Mouse (Mus musculus): ENCODE data around the gene Nrbp1. TPM values are rescaled to one million over a fixed set of nuclear protein-coding genes. Genes with fewer than 3 reads are reported as not detected.
A peak's percentile ranks its signal among the peaks of the same experiment; 100 is the strongest.

Gene Nrbp1
- polyA plus RNA-seq, 1 experiment from 2014 or later: 96.4 TPM

- H3K9ac ChIP-seq (ENCODE audit: low read depth, low read length): no peak overlapping the region
- H3K27me3 ChIP-seq (replicated peaks; ENCODE audit: control insufficient read depth, insufficient read depth, low read length): no peaks in the 10 kb centered on the region
- WGBS: 79% methylated on average over 16 of the region's 16 CpGs
- H3K4me2 ChIP-seq (replicated peaks; ENCODE audit: low read depth): peak overlapping the region; percentile 77
- no peak for ATAC-seq
- H3K36me3 ChIP-seq (ENCODE audit: control insufficient read depth, insufficient read depth): peaks cover 65% of the 10 kb centered on the region
- no peaks in the 10 kb centered on the region; the same call in 1 of the 2 replicates for H3K4me1 ChIP-seq (replicated peaks; ENCODE audit: control insufficient read depth, insufficient read depth, low read length)
- TF ChIP-seq CTCF (IDR thresholded peaks at IDR 0.05; ENCODE audit: low read depth): no peak
- no peaks in the 10 kb centered on the region for H3K9me3 ChIP-seq (ENCODE audit: control insufficient read depth)
- H3K27ac ChIP-seq (ENCODE audit: low read depth, low read length): peak overlapping the region; percentile 96; the same call in 1 of the 2 replicates
- H3K4me3 ChIP-seq (ENCODE audit: low read depth, low read length): peak overlapping the region; percentile 76; the same call in 1 of the 2 replicates
Measured at GRCm38 (mm10) chr5:31194486-31195485, 45.9 kb upstream of the Nrbp1 start.

DNA sequence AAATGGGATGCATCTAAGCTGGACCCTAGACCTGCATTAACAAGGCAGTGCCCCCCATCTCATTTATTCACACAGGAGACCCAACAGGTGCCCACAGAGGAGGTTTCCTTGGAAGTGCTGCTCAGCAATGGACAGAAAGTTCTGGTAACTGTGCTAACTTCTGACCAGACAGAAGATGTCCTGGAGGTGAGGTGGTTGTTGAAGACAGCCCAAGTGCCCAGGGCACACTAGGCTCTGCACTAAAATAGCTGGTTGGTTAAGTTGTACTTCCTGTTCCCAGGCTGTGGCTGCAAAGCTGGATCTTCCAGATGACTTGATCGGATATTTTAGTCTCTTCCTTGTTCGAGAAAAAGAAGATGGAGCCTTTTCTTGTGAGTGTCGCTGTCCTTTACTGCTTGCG, 45.0 kb upstream of the Nrbp1 start:
- H3K27ac ChIP-seq (ENCODE audit: low read depth, low read length): peak overlapping the region; percentile 96; the same call in 1 of the 2 replicates
- H3K9me3 ChIP-seq (ENCODE audit: control insufficient read depth): no peaks in the 10 kb centered on the region; the same call in 1 of the 2 replicates
- no peak for TF ChIP-seq CTCF (IDR thresholded peaks at IDR 0.05; ENCODE audit: low read depth)
- H3K4me1 ChIP-seq (replicated peaks; ENCODE audit: control insufficient read depth, insufficient read depth, low read length): no peaks in the 10 kb centered on the region; the same call in 1 of the 2 replicates
- 90% methylated on average over 4 of the region's 4 CpGs for WGBS
- no peaks in the 10 kb centered on the region for H3K27me3 ChIP-seq (replicated peaks; ENCODE audit: control insufficient read depth, insufficient read depth, low read length)
- no peak overlapping the region for H3K4me3 ChIP-seq (ENCODE audit: low read depth, low read length)
- H3K9ac ChIP-seq (ENCODE audit: low read depth, low read length): no peak overlapping the region
- peaks cover 64% of the 10 kb centered on the region for H3K36me3 ChIP-seq (ENCODE audit: control insufficient read depth, insufficient read depth)
- H3K4me2 ChIP-seq (replicated peaks; ENCODE audit: low read depth): no peak overlapping the region
- no peak for ATAC-seq

GRCm38 (mm10) chr5:31196207-31196606, 44.5 kb upstream of the Nrbp1 start:
- Histone ChIP-seq H3K9me3 (ENCODE audit: control insufficient read depth) (no peaks in the 10 kb centered on the region; the same call in 1 of the 2 replicates), H3K4me1 (replicated peaks; ENCODE audit: control insufficient read depth, insufficient read depth, low read length) (no peaks in the 10 kb centered on the region; the same call in 1 of the 2 replicates), H3K4me2 (replicated peaks; ENCODE audit: low read depth) (no peak overlapping the region), H3K27me3 (replicated peaks; ENCODE audit: control insufficient read depth, insufficient read depth, low read length) (no peaks in the 10 kb centered on the region), H3K27ac (ENCODE audit: low read depth, low read length) (peak overlapping the region; percentile 5; the same call in 1 of the 2 replicates), H3K36me3 (ENCODE audit: control insufficient read depth, insufficient read depth) (peaks cover 62% of the 10 kb centered on the region), H3K9ac (ENCODE audit: low read depth, low read length) (no peak overlapping the region), H3K4me3 (ENCODE audit: low read depth, low read length) (no peak overlapping the region)
- ATAC-seq: no peak
- 85% methylated on average over 10 of the region's 10 CpGs for WGBS
- TF ChIP-seq CTCF (IDR thresholded peaks at IDR 0.05; ENCODE audit: low read depth): no peak

DNA sequence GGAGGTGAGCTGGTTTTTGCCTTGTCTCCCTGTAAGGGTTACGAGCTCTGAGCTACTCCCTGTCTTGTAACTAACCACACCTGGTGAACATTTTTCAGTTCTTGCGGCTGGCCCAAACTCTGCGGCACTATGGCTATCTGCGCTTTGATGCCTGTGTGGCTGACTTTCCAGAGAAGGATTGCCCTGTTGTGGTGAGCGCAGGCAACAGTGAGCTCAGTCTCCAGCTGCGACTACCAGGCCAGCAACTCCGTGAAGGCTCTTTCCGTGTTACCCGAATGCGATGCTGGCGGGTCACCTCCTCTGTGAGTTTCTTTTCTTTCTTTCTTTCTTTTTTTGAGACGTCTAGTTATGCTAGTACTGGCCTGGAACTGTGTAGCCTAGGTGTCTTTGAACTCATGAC, 43.6 kb upstream of the Nrbp1 start:
- Histone ChIP-seq H3K4me1 (replicated peaks; ENCODE audit: control insufficient read depth, insufficient read depth, low read length) (no peaks in the 10 kb centered on the region), H3K9ac (ENCODE audit: low read depth, low read length) (no peak overlapping the region), H3K9me3 (ENCODE audit: control insufficient read depth) (no peaks in the 10 kb centered on the region; the same call in 1 of the 2 replicates), H3K4me3 (ENCODE audit: low read depth, low read length) (no peak overlapping the region), H3K4me2 (replicated peaks; ENCODE audit: low read depth) (no peak overlapping the region), H3K27ac (ENCODE audit: low read depth, low read length) (no peak overlapping the region), H3K27me3 (replicated peaks; ENCODE audit: control insufficient read depth, insufficient read depth, low read length) (no peaks in the 10 kb centered on the region), H3K36me3 (ENCODE audit: control insufficient read depth, insufficient read depth) (peaks cover 62% of the 10 kb centered on the region)
- no peak for TF ChIP-seq CTCF (IDR thresholded peaks at IDR 0.05; ENCODE audit: low read depth)
- no peak for ATAC-seq
- WGBS: 91% methylated on average over 12 of the region's 12 CpGs

GRCm38 (mm10) chr5:31198170-31198569, 42.5 kb upstream of the Nrbp1 start:
- Histone ChIP-seq H3K27ac (ENCODE audit: low read depth, low read length) (peak overlapping the region; percentile 35; the same call in 1 of the 2 replicates), H3K36me3 (ENCODE audit: control insufficient read depth, insufficient read depth) (peaks cover 62% of the 10 kb centered on the region), H3K27me3 (replicated peaks; ENCODE audit: control insufficient read depth, insufficient read depth, low read length) (no peaks in the 10 kb centered on the region), H3K9ac (ENCODE audit: low read depth, low read length) (no peak overlapping the region), H3K9me3 (ENCODE audit: control insufficient read depth) (no peaks in the 10 kb centered on the region; the same call in 1 of the 2 replicates), H3K4me2 (replicated peaks; ENCODE audit: low read depth) (no peak overlapping the region), H3K4me3 (ENCODE audit: low read depth, low read length) (no peak overlapping the region), H3K4me1 (replicated peaks; ENCODE audit: control insufficient read depth, insufficient read depth, low read length) (no peaks in the 10 kb centered on the region)
- no peak for ATAC-seq
- 80% methylated on average over 9 of the region's 9 CpGs for WGBS
- no peak for TF ChIP-seq CTCF (IDR thresholded peaks at IDR 0.05; ENCODE audit: low read depth)

- Histone ChIP-seq H3K4me2 (replicated peaks; ENCODE audit: low read depth) (no peak overlapping the region), H3K4me1 (replicated peaks; ENCODE audit: control insufficient read depth, insufficient read depth, low read length) (no peaks in the 10 kb centered on the region), H3K36me3 (ENCODE audit: control insufficient read depth, insufficient read depth) (peaks cover 66% of the 10 kb centered on the region), H3K4me3 (ENCODE audit: low read depth, low read length) (no peak overlapping the region), H3K9ac (ENCODE audit: low read depth, low read length) (no peak overlapping the region), H3K27me3 (replicated peaks; ENCODE audit: control insufficient read depth, insufficient read depth, low read length) (no peaks in the 10 kb centered on the region), H3K9me3 (ENCODE audit: control insufficient read depth) (no peaks in the 10 kb centered on the region; the same call in 1 of the 2 replicates), H3K27ac (ENCODE audit: low read depth, low read length) (peak overlapping the region; percentile 35; the same call in 1 of the 2 replicates)
- no peak for TF ChIP-seq CTCF (IDR thresholded peaks at IDR 0.05; ENCODE audit: low read depth)
- ATAC-seq: no peak
- 83% methylated on average over 5 of the region's 5 CpGs for WGBS
Measured at GRCm38 (mm10) chr5:31198616-31199320, 41.9 kb upstream of the Nrbp1 start.

All from intestine, postnatal 0 days (tissue).